ENCODE assay signal across 16 mouse cellular contexts in the genomic region with DNA sequence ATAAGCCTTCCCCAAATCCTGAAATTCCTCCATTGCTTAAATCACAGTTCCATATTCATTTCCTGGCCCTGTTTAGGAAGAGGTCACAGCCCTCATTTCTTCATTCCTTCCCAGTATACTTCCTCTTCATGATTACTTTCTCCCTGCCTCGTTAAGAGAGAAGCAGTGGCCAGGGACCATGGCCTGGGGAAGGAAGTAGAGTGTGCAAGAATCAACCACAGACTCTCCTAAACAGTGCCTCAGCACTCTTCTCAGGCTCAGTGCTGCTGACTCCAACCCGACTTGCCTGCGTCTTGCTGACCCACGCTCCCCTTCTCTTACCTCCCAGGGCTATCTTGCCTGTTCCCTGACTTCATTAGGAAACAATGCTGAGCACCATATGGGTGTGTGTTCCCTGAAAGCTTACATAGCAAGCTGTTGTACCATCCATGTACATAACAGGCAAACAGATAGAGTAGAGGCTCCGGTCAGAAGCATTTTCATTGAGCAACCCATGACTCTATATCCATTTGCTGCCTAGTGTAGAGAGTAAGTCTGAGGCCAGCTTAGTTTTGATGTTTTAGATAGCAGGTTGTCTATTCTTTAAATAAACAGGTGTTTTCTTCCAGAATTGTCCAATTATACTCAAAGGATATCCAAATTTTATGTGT. TPM values are rescaled to one million over a fixed set of nuclear protein-coding genes. Genes with fewer than 3 reads are reported as not detected.
DNase-seq lines count a peak whose midpoint lies in the region; ATAC-seq and TF ChIP-seq lines count a peak whose summit lies in the region.
"Had no signal": no experiment of that assay in that cellular context is flagged by ENCODE, and none has a peak within 500 bp of the region (broad histone marks: within the 10 kb centered on the region; RNA-seq: fewer than 3 reads in every experiment).

No protein-coding gene starts in this region.

- H3K27ac ChIP-seq in heart, embryonic 11.5 days (ENCODE audit: low read depth, low read length) = no peak overlapping the region
- H3K27ac ChIP-seq in bone marrow, adult 2 months (ENCODE audit: control insufficient read depth, insufficient read depth, low read depth, low read length, poor library complexity) = peak overlapping the region; percentile 27; the same call in 1 of the 2 replicates
- peak overlapping the region; percentile 88 for H3K27ac ChIP-seq in macrophage
- no peak overlapping the region for H3K27ac ChIP-seq in midbrain, embryonic 15.5 days
- no peak overlapping the region for H3K27ac ChIP-seq in forebrain, embryonic 12.5 days
- H3K27ac ChIP-seq: hindbrain, embryonic 14.5 days; layer of hippocampus, adult 2 months had no signal

- H3K4me1 ChIP-seq in heart, embryonic 11.5 days (ENCODE audit: control insufficient read depth, insufficient read depth, low read length) = no peaks in the 10 kb centered on the region
- no peaks in the 10 kb centered on the region; the same call in 1 of the 2 replicates for H3K4me1 ChIP-seq in bone marrow, adult 2 months (ENCODE audit: control insufficient read depth, insufficient read depth, low read length)
- H3K4me1 ChIP-seq in midbrain, embryonic 15.5 days = no peaks in the 10 kb centered on the region
- no peaks in the 10 kb centered on the region for H3K4me1 ChIP-seq in forebrain, embryonic 12.5 days

- H3K36me3 ChIP-seq in heart, embryonic 11.5 days (ENCODE audit: control insufficient read depth, insufficient read depth, low read length) = no peaks in the 10 kb centered on the region
- no peaks in the 10 kb centered on the region for H3K36me3 ChIP-seq in macrophage (ENCODE audit: inconsistent target)
- no peaks in the 10 kb centered on the region for H3K36me3 ChIP-seq in midbrain, embryonic 15.5 days (replicated peaks)
- no peaks in the 10 kb centered on the region for H3K36me3 ChIP-seq in forebrain, embryonic 12.5 days (replicated peaks)

- no peak for ATAC-seq in heart, embryonic 11.5 days (replicated peaks; ENCODE audit: insufficient number of reproducible peaks, low FRiP score, low TSS enrichment)
- ATAC-seq in hematopoietic stem cell, adult 5-6 weeks (replicated peaks in 1 of 2; ENCODE audit: insufficient read depth in 1 of 2, low FRiP score in 2 of 2, low TSS enrichment in 1 of 2, low read depth in 1 of 2, poor library complexity in 2 of 2, severe bottlenecking in 2 of 2) = peak; percentile 97 to 99
- no peak for ATAC-seq in midbrain, embryonic 15.5 days (replicated peaks)
- ATAC-seq in forebrain, embryonic 12.5 days (ENCODE audit: low FRiP score) = no peak
- ATAC-seq: activated CD4-positive, CD25-positive, alpha-beta regulatory T cell, adult 4 months had no signal

- H3K4me2 ChIP-seq in heart, embryonic 11.5 days = no peak overlapping the region
- no peak overlapping the region for H3K4me2 ChIP-seq in midbrain, embryonic 15.5 days
- no peak overlapping the region for H3K4me2 ChIP-seq in forebrain, embryonic 12.5 days
- H3K4me2 ChIP-seq: hindbrain, embryonic 14.5 days had no signal

- no peak for TF ChIP-seq POLR2A in bone marrow, adult 2 months (IDR thresholded peaks at IDR 0.05; ENCODE audit: borderline replicate concordance, control insufficient read depth, low read depth, low read length)

- H3K9me3 ChIP-seq in heart, embryonic 11.5 days (replicated peaks; ENCODE audit: control insufficient read depth, low read length) = no peaks in the 10 kb centered on the region
- no peaks in the 10 kb centered on the region for H3K9me3 ChIP-seq in midbrain, embryonic 15.5 days
- H3K9me3 ChIP-seq in forebrain, embryonic 12.5 days = no peaks in the 10 kb centered on the region

- no peaks in the 10 kb centered on the region for H3K79me2 ChIP-seq in macrophage (ENCODE audit: inconsistent target)

- intact Hi-C loops in heart, postnatal 10 days (cut with DNase I) = no loop called here

- no peak for TF ChIP-seq CTCF in bone marrow, adult 2 months (IDR thresholded peaks at IDR 0.05; ENCODE audit: control insufficient read depth, insufficient read depth, low read length)

- DNase-seq in heart, postnatal 10 days = peak; percentile 6 to 21
- no peak for DNase-seq in adrenal gland, adult 18-20 months (ENCODE audit: low spot score in 2 of 2)
- DNase-seq: kidney, adult 2 months; left cerebral cortex, postnatal 4 days; spleen, adult 18-20 months had no signal

- no peaks in the 10 kb centered on the region for H3K27me3 ChIP-seq in heart, embryonic 11.5 days (ENCODE audit: control insufficient read depth, insufficient read depth, low read length)
- H3K27me3 ChIP-seq in midbrain, embryonic 15.5 days (replicated peaks) = no peaks in the 10 kb centered on the region
- H3K27me3 ChIP-seq in forebrain, embryonic 12.5 days = no peaks in the 10 kb centered on the region

- H3K9ac ChIP-seq in heart, embryonic 11.5 days (ENCODE audit: low read depth, low read length) = no peak overlapping the region
- no peak overlapping the region for H3K9ac ChIP-seq in midbrain, embryonic 15.5 days
- H3K9ac ChIP-seq in forebrain, embryonic 12.5 days = no peak overlapping the region
- H3K9ac ChIP-seq: hindbrain, embryonic 14.5 days had no signal

- H3K4me3 ChIP-seq in heart, embryonic 11.5 days (ENCODE audit: low read depth, low read length) = no peak overlapping the region
- peak overlapping the region; percentile 13 for H3K4me3 ChIP-seq in bone marrow, adult 2 months (replicated peaks; ENCODE audit: control insufficient read depth, low read depth, low read length)
- no peak overlapping the region for H3K4me3 ChIP-seq in macrophage (ENCODE audit: inconsistent target)
- no peak overlapping the region for H3K4me3 ChIP-seq in midbrain, embryonic 15.5 days
- no peak overlapping the region for H3K4me3 ChIP-seq in forebrain, embryonic 12.5 days (replicated peaks)
- H3K4me3 ChIP-seq: layer of hippocampus, adult 2 months had no signal

- WGBS in heart, embryonic 11.5 days (ENCODE audit: insufficient replicate concordance) = 65% methylated on average over 5 of the region's 5 CpGs
- WGBS in bone marrow, adult 2 months = 9% methylated on average over 5 of the region's 5 CpGs
- whole genome bisulfite sequencing in macrophage (ENCODE audit: missing documents) = 5% methylated on average over 5 of the region's 5 CpGs
- 79% methylated on average over 5 of the region's 5 CpGs for WGBS in midbrain, embryonic 15.5 days
- WGBS in forebrain, embryonic 12.5 days = 85% methylated on average over 5 of the region's 5 CpGs

RNA-seq across cellular contexts. Expression of a gene that starts 31.1 kb away (rescaled TPM):
- 1 to 10 TPM; 4.7 to 9.7 TPM for total RNA-seq in heart, postnatal 10 days (2021)
- polyA plus RNA-seq in heart, embryonic 11.5 days (2014; fragmentation: Nextera tagmentation; extraction: Ambion mirVana) = not detected in 2 replicates
- polyA plus RNA-seq in bone marrow, adult 2 months (2011; ENCODE audit: insufficient read depth, insufficient read length, low replicate concordance, missing spikeins) = 8.3 and 14.5 TPM in 2 replicates
- total RNA-seq in hematopoietic stem cell, adult 5-6 weeks (2017) = 4.2 and 4.7 TPM in 2 replicates
- total RNA-seq in macrophage (2018; cell fraction: chromatin; rRNA removed) = 1 to 10 TPM in 4 of 26 experiments, under 1 TPM in 7, not detected in 15; 0.16 to 1.8 (median 0.62) TPM
- total RNA-seq in macrophage (2018; cell fraction: cytosol; rRNA removed) = 1 to 10 TPM in 9 of 26 experiments, under 1 TPM in 15, not detected in 2; 0.03 to 1.6 (median 0.69) TPM
- total RNA-seq in macrophage (2018; cell fraction: nucleus; rRNA removed) = 1 to 10 TPM in 7 of 26 experiments, under 1 TPM in 7, not detected in 12; 0.13 to 4.7 (median 1.0) TPM
- polyA plus RNA-seq in macrophage (2018) = 1.3 to 3.2 TPM (median 1.4 TPM) in 3 replicates
- 10 to 100 TPM in 1 of 2 experiments, 1 to 10 TPM in 1; 5.2 to 15.1 TPM for total RNA-seq in adrenal gland, adult 18-20 months (2021)
- 0.88 and 0.95 TPM in 2 replicates for polyA plus RNA-seq in midbrain, embryonic 15.5 days (2015; fragmentation: Nextera tagmentation; extraction: Ambion mirVana)
- not detected in 2 replicates for polyA plus RNA-seq in forebrain, embryonic 12.5 days (2016; fragmentation: Nextera tagmentation; extraction: Ambion mirVana)
- polyA plus RNA-seq: activated CD4-positive, CD25-positive, alpha-beta regulatory T cell, adult 4 months had no signal

RNA-seq across cellular contexts. Expression of a gene that starts 41.7 kb away (rescaled TPM):
- total RNA-seq in heart, postnatal 10 days (2021) = not detected
- polyA plus RNA-seq in heart, embryonic 11.5 days (2014; fragmentation: Nextera tagmentation; extraction: Ambion mirVana) = not detected in 2 replicates
- polyA plus RNA-seq in bone marrow, adult 2 months (2011; ENCODE audit: insufficient read depth, insufficient read length, low replicate concordance, missing spikeins) = not detected in 2 replicates
- not detected in 2 replicates for total RNA-seq in hematopoietic stem cell, adult 5-6 weeks (2017)
- under 1 TPM in 1 of 26 experiments, not detected in 25; 0.29 TPM for total RNA-seq in macrophage (2018; cell fraction: chromatin; rRNA removed)
- not detected for total RNA-seq in macrophage (2018; cell fraction: cytosol; rRNA removed)
- total RNA-seq in macrophage (2018; cell fraction: nucleus; rRNA removed) = under 1 TPM in 1 of 26 experiments, not detected in 25; 0.20 TPM
- polyA plus RNA-seq in macrophage (2018) = not detected in 3 replicates
- total RNA-seq in adrenal gland, adult 18-20 months (2021) = not detected
- not detected in 2 replicates for polyA plus RNA-seq in midbrain, embryonic 15.5 days (2015; fragmentation: Nextera tagmentation; extraction: Ambion mirVana)
- not detected in 2 replicates for polyA plus RNA-seq in forebrain, embryonic 12.5 days (2016; fragmentation: Nextera tagmentation; extraction: Ambion mirVana)
- total RNA-seq: heart, adult 18-20 months; layer of hippocampus, adult 2 months; left cerebral cortex, postnatal 4 days had no signal
- polyA plus RNA-seq: activated CD4-positive, CD25-positive, alpha-beta regulatory T cell, adult 4 months; hindbrain, embryonic 14.5 days; kidney, adult 2 months; urinary bladder, adult 2 months had no signal

Comparison
In these comparisons a context has a peak if more than half of its experiments do, and no peak if none do; other contexts are left out.
1. DNase-seq: peak in heart, postnatal 10 days (2 of 2); none in adrenal gland, adult 18-20 months (0 of 2).
2. ATAC-seq: peak in hematopoietic stem cell, adult 5-6 weeks (2 of 2); none in heart, embryonic 11.5 days (single experiment), midbrain, embryonic 15.5 days (single experiment) and forebrain, embryonic 12.5 days (single experiment).
3. H3K27ac ChIP-seq: peak in bone marrow, adult 2 months (single experiment) and macrophage (single experiment); none in heart, embryonic 11.5 days (single experiment), midbrain, embryonic 15.5 days (single experiment) and forebrain, embryonic 12.5 days (single experiment).